Mouse (Mus musculus): ENCODE results near the gene Btbd2.

The Btbd2 gene

DNA sequence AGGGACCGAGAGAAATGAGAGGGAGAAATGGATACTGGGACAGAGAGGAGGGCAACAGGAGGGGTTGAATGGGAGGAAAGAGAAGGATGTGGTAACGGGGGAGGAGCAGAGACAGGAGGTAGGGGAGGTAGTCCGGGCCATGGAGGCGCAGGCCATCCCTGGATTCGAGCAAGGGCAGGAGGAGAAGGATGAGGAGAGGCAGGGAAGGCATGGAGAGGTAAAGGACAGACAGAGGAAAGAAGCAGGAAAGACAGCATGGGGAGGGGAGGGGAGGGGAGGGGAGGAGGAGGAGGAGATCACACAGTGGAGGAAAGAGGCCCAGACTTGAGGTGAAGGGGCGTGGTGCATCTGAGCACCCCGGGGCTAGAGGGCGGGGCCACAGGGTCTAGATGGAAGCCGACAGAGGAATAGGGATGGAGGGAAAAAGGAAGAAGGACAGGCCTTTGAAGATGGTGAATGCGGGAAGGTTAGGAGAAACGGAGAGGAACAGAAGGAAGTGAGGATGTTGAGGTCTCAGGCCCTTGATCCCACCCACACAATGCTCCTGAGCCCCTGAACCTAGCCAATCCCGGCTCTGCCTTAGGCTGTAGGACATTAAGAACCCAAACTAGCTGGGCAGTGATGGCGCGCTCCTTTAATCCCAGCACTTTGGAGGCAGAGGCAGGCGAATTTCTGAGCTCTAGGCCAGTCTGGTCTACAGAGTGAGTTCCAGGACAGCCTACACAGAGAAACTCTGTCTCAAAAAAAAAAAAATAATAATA, at the start of gene Btbd2:
Gene Btbd2, minus strand, starts transcription at position 209 of the 761 bp plus-strand sequence.
- peak; percentile 45 for DNase-seq

DNA sequence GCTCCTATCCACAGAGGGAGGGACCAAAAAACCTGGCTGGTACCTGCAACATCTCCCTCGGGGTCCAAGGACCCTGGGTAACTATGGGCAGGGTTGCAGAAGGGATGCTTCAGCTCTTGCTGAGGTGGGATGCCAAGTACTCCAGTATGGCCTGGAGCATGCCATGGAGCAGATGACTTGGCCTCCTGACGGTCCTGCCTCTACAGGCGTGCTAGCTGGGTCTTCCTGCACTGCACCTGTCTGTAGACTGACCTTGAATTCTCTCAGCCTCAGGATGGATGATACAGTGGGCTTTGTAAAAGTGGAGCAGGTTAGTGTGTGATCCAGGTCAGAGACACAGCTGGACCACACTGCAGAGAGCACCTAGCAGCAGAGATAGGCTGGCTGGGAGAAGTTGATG, 48.6 kb upstream of the Btbd2 start:
- no peak for DNase-seq

- DNase-seq, result no peak
These were observed 48.2 kb upstream of the Btbd2 start for GRCm38 (mm10) chr10:80705033-80705432.

- DNase-seq, result no peak
These were observed 47.5 kb upstream of the Btbd2 start for GRCm38 (mm10) chr10:80704418-80704817.

GRCm38 (mm10) chr10:80703643-80704042, 46.8 kb upstream of the Btbd2 start:
- no peak for DNase-seq

- DNase-seq, result peak; percentile 99
These were observed 45.9 kb upstream of the Btbd2 start for GRCm38 (mm10) chr10:80702536-80703390.

DNA sequence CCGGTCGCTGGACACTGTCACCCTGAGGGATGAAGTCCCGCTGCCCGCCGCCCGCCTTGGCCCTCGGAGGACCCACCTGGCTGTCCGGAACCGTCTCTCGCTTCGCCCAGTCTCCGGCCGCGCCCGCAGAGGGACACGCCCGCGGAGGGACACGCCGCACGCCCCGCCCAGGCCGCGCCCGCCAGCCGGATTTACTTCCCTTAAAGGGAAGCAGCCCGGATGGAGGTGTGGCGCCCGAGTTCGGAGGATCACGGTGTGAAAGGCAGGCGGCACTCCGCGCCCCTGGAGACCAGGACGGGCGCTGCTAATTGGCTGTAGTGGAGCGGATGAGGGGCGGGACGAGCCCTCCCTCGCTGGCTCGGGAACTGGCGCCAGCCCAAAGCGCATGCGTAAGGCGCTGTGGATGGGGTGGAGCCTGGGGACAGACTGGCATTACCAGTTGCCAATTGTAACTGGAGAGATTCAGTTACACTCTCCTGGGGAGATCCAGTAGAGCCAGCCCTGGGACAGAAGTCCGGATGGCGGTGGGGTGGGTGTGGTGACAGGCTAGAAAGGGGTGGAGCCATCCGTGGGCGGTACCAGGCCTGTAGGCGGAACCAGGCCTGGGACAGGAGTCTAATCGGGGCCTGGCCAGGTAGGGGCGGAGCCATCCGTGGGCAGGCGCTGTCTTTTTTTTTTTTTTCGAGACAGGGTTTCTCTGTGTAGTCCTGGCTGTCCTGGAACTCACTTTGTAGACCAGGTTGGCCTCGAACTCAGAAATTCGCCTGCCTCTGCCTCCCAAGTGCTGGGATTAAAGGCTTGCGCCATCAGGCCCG, 45.1 kb upstream of the Btbd2 start, which contains the start of the genes Mob3a and Izumo4:
Gene Mob3a, minus strand, starts transcription at position 257 of the 815 bp plus-strand sequence.
Gene Izumo4, plus strand, starts transcription at position 464 of the 815 bp plus-strand sequence.
- peak; percentile 100 for DNase-seq

DNA sequence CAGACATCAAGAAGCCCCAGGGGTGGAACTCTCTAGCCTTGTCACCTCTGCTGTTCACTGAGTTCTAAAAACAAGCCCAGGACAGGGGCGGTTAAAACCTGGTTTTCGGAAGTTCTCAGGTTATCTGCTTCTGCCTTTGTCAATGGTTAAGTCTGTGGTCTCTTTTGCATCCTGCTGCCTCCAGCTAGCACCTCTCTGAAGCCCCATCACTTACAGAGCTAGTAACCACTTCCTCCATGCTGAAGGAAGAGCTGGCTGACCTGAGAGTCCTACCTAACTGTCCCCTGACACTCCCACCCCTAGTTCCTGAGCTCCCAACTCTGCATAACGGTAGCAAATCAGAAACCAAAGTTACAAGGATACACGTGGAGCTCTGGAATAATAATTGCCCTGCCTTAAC, 43.9 kb upstream of the Btbd2 start:
- DNase-seq, result no peak

DNA sequence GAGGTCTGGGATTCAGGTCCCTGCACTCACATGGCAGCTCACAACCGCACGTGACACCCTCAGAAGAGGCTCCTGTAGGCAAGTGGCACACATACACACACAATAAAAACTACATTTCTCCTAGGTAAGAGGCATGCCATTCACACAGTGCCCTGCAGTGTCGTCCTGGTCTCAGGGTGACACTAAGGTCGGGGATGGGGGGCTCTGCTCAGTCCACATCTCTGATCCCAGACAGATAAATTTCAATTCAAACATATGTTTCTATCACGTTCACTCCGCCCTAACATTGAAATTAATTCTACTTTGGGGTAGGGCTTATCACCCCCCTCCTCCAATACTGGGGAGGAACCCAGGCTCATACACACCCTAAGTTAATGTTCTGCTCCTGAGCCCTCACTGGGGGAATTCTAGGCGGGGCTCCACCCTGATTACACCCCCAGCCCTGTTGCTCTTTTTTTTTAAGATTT, 43.2 kb upstream of the Btbd2 start:
- no peak for DNase-seq

DNA sequence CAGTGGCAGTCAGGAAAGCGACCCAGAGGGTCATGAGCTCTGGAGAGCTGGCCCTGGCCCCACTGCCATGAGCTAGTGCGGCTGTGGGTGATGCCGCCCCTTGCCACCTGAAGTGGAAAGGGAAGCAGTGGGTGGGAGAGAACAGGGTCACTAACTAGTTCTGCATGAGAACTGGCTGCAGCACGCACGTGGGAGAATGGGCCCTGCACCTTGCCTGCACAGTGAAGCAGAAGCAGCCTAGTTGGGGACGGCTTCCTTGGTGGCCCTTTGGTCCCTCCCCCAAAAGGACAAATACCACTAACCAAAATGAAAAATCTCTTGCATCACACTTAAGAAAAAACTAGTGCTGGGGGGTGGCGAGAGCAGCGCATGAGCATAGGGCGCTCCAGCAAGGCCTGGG, 41.7 kb upstream of the Btbd2 start:
- DNase-seq, result no peak

DNA sequence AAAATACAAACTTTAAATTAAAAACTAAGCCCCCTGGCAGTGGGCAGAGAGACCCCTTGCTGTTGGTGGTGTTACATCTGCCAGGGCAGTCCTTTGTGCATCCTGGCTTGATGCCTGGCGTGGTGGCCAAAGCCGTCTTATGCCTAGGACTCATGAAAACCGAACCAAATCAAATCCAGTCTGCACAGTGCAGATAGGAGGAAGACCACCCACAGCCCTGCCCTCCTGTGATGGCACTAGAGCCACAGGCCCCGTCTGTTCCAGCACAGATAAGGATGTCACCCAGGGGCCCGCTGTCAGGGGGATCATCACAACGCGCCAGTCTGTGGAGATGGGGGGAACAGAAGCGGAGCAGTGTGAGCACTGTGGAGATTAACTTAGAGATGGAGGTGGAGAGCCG, 40.9 kb upstream of the Btbd2 start:
- DNase-seq, result no peak

DNA sequence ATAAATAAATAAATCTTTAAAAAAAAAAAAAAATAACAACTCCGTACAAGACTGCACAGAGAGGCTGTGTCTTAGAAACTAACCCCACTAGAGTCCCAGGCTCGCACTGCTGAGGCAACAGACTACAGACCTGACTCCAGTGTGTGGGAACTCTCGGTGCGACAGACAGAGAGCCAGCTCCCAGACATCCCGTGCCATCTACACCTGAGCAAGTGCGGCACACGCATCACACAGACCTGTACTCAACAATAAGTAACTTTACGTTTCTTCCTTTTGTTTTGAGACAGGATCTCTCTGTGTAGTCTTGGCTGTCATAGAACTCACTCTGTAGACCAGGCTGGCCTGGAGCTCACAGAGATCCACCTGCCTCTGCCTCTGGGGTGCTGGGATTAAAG, 40.5 kb upstream of the Btbd2 start:
- DNase-seq, result no peak

DNA sequence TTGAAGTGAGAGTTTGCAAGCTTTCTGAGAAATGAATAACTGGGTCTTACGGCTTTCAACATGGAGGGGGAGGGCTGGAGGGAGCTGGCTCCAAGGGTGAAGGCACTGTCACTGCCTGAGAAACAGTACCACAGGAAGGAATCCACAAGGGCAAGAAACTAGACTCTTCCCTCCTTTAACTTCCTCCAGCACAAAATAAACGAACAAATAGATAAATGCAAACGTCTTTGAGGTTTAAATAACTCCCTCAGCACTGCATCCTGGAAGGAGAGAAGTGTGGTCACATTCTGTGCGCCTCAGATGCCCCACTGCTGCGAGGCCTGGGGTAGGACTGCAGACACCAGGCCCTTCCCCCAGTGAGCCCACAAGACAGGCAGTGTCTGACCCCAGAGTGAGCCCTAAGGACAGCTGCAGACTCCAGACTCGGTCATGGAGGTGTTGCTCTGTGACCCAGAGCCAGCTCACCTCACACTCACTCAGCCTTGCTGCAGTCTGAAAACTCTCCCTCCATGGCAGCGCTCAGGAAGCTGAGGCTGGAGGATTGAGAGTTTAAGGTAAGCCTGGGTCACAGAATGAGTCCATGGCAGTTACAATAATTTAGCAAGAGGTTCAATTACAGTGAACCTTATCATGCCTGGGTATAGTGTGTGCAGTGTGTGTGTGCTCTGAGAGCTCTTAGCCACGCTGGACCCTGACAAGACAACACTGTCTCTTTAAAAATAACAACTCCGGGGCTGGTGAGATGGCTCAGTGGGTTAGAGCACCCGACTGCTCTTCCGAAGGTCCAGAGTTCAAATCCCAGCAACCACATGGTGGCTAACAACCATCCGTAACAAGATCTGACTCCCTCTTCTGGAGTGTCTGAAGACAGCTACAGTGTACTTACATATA, 39.9 kb upstream of the Btbd2 start:
- no peak for DNase-seq

DNA sequence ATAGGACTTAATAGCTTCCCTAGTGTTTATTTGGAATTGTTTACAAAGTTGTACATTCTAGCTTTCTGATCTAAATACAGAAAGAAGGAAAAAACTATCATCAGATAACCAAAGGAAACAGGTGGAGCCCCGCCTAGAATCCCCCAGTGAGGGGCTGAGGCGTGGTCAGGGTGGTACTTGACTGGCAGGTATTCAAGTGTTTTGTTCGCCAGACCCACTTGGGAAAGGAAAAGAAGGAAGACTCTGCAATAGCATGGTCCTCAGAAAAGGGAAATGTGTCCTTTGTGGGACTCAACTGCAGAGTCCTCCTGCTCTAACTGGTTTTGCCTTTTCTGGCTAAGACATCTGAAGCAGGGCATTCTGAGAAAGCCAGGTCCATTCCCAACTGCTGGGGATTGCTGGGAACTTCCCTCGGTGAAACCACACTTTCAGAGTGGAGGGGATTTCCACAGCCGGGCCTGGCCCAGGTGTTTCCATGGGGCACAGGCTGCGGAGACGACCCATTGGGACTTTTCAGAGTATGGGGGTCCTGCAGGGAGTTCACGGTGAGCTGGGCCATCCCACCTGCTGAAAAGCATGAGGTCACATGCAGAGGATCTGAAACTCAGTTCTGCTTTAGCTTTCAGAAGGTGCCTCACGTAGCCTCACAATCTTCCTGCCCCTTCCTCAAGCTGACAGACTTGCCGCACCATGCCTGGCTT, 39.1 kb upstream of the Btbd2 start:
- DNase-seq, result no peak

- peak; percentile 78 for DNase-seq
These were observed 38.3 kb upstream of the Btbd2 start for GRCm38 (mm10) chr10:80695186-80695585.

- no peak for DNase-seq
These were observed 37.5 kb upstream of the Btbd2 start for GRCm38 (mm10) chr10:80694159-80694938.

DNA sequence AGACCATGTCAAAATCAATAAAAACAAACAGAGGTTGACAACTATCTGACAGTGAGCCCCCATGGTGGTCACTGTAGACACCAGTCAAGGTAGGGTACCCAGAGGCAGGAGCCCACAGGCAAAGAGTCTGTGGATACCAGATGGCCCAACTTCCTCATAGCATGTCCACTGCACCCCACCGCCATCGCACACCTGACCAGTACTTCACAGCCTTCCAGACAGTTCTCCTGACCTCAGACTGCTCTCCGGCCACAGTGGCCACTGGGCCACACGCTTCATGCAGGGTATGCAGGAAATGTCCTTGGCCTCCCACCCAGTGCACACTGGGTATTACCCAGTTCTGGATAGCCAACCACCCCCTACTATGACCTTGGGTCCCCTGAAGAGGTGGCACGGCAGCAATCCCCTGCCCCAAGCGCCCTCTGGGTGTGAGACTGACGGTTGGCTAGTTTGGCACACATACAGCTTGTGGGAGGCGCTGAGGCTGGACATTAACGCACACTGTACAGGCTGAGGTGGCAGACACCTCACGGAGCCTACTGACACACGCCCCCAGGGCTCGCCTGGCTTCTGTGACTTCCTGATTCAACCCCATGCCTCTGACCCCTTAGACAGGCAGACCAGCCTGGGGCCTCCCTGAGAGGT, 36.7 kb upstream of the Btbd2 start:
- DNase-seq, result no peak

DNA sequence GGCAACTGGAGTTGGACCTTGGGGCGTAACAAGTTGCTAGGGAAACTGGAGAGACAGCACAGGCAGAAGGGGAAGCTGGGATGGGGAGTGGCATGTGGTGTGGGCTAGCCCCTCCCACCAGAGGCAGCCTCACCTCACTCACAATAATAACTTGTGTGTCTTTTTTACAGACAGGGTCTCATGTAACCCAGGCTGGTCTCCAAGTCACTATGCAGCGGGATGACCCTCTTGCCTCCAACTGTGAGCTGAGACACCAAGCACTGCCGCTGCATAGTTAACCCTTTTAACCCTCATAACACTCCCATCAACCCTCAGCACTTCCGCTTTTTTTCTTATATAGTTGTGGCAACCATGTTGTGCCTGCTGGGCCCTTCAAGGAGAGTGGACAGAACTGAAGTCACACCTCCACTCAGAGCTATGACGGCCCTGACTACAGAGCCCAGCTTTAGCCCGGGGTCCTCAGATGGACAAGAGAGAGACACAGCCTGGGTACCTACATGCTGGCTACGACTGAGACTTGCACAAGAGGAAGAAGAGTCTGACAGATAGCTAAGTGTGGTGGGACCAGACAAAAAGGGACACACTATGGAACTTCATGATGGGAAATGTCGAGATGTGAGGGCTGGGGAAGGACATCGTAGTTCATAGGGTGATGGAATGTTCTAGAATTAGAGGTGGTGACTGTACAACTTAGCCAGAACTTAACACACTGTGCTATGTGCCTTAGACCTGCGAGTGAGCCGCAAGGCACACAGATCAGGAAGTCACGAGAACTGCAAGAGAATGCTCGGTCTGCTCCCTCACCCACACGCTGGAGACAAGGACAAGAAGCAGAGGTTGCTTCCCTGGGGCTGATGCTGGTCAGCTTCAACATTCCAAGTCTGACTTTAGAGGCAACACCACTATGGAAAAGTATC, 35.6 kb upstream of the Btbd2 start:
- no peak for DNase-seq

DNA sequence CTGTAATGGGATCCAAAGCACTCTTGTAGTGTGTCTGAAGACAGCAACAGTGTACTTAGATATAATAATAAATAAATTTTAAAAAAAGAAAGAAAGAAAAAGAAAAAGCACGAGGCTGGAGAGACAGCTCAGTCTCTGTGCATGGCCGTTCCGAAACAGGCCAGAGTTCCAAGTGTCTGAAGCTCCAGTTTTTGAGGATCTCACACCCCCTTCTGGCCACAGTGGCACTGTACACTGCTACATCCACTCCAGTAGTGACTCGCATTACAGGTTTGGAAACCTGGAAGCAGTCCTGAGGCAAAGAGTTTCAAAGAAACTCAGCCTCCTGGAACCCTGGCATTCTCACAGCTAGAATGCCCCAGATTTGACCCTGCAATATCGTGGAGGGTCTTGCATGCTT, 31.0 kb upstream of the Btbd2 start:
- peak; percentile 90 for DNase-seq
